Mouse (Mus musculus): Measurements from ENCODE around the gene Fubp3. TPM values are rescaled to one million over a fixed set of nuclear protein-coding genes. Genes with fewer than 3 reads are reported as not detected.

Gene Fubp3
- polyA plus RNA-seq, 1 experiment, result 23.6 TPM

- H3K27me3 ChIP-seq (replicated peaks; ENCODE audit: control insufficient read depth, insufficient read depth, low read length), result no peaks in the 10 kb centered on the region
- H3K4me3 ChIP-seq (ENCODE audit: insufficient read depth, low read depth, low read length), result no peak overlapping the region
- DNase-seq, result no peak
- H3K4me1 ChIP-seq (ENCODE audit: control insufficient read depth, insufficient read depth, low read length), result no peaks in the 10 kb centered on the region
- H3K27ac ChIP-seq (ENCODE audit: insufficient read depth, low read depth, low read length), result no peak overlapping the region
- no peak for TF ChIP-seq CTCF (conservative IDR thresholded peaks at IDR 0.05; ENCODE audit: insufficient read depth, insufficient read length, low read depth, low read length)
- TF ChIP-seq POLR2A (IDR thresholded peaks at IDR 0.05; ENCODE audit: low read depth, low read length), result no peak
- peaks cover 1% of the 10 kb centered on the region; the same call in 1 of the 2 replicates for H3K36me3 ChIP-seq (ENCODE audit: control insufficient read depth, insufficient read depth, low read length)
- 84% methylated on average over 14 of the region's 14 CpGs for WGBS
Observed at GRCm38 (mm10) chr2:31618484-31619161, 46.2 kb downstream of the Fubp3 start.

GRCm38 (mm10) chr2:31619208-31619607 is 46.8 kb downstream of the Fubp3 start:
- Histone ChIP-seq H3K4me3 (ENCODE audit: insufficient read depth, low read depth, low read length) (no peak overlapping the region), H3K27me3 (replicated peaks; ENCODE audit: control insufficient read depth, insufficient read depth, low read length) (no peaks in the 10 kb centered on the region), H3K36me3 (ENCODE audit: control insufficient read depth, insufficient read depth, low read length) (peaks cover 1% of the 10 kb centered on the region; the same call in 1 of the 2 replicates), H3K27ac (ENCODE audit: insufficient read depth, low read depth, low read length) (no peak overlapping the region), H3K4me1 (ENCODE audit: control insufficient read depth, insufficient read depth, low read length) (no peaks in the 10 kb centered on the region)
- 86% methylated on average over 6 of the region's 6 CpGs for WGBS
- no peak for TF ChIP-seq POLR2A (IDR thresholded peaks at IDR 0.05; ENCODE audit: low read depth, low read length)
- TF ChIP-seq CTCF (conservative IDR thresholded peaks at IDR 0.05; ENCODE audit: insufficient read depth, insufficient read length, low read depth, low read length), result no peak
- no peak for DNase-seq

- Histone ChIP-seq H3K27ac (ENCODE audit: insufficient read depth, low read depth, low read length) (no peak overlapping the region), H3K36me3 (ENCODE audit: control insufficient read depth, insufficient read depth, low read length) (no peaks in the 10 kb centered on the region), H3K4me1 (ENCODE audit: control insufficient read depth, insufficient read depth, low read length) (0 out of 2 replicates have a peak, but pooled peaks cover 3% of the 10 kb centered on the region), H3K4me3 (ENCODE audit: insufficient read depth, low read depth, low read length) (no peak overlapping the region), H3K27me3 (replicated peaks; ENCODE audit: control insufficient read depth, insufficient read depth, low read length) (peaks cover 11% of the 10 kb centered on the region)
- DNase-seq, result no peak
- no peak for TF ChIP-seq CTCF (conservative IDR thresholded peaks at IDR 0.05; ENCODE audit: insufficient read depth, insufficient read length, low read depth, low read length)
- no peak for TF ChIP-seq POLR2A (IDR thresholded peaks at IDR 0.05; ENCODE audit: low read depth, low read length)
- WGBS, result 53% methylated on average over 3 of the region's 3 CpGs
Observed at GRCm38 (mm10) chr2:31633531-31633930, 61.1 kb downstream of the Fubp3 start.

- 0 out of 2 replicates have a peak, but pooled peaks cover 3% of the 10 kb centered on the region for H3K4me1 ChIP-seq (ENCODE audit: control insufficient read depth, insufficient read depth, low read length)
- H3K36me3 ChIP-seq (ENCODE audit: control insufficient read depth, insufficient read depth, low read length), result no peaks in the 10 kb centered on the region
- no peak overlapping the region for H3K27ac ChIP-seq (ENCODE audit: insufficient read depth, low read depth, low read length)
- peaks cover 15% of the 10 kb centered on the region for H3K27me3 ChIP-seq (replicated peaks; ENCODE audit: control insufficient read depth, insufficient read depth, low read length)
- no peak for DNase-seq
- H3K4me3 ChIP-seq (ENCODE audit: insufficient read depth, low read depth, low read length), result no peak overlapping the region
- WGBS, result 1% methylated on average over 52 of the region's 52 CpGs
- TF ChIP-seq POLR2A (IDR thresholded peaks at IDR 0.05; ENCODE audit: low read depth, low read length) (no peak), CTCF (conservative IDR thresholded peaks at IDR 0.05; ENCODE audit: insufficient read depth, insufficient read length, low read depth, low read length) (no peak)
Observed at GRCm38 (mm10) chr2:31635281-31636137, 63.1 kb downstream of the Fubp3 start.

GRCm38 (mm10) chr2:31636138-31636741 is 63.8 kb downstream of the Fubp3 start:
- H3K4me1 ChIP-seq (ENCODE audit: control insufficient read depth, insufficient read depth, low read length), result 0 out of 2 replicates have a peak, but pooled peaks cover 3% of the 10 kb centered on the region
- DNase-seq, result no peak

GRCm38 (mm10) chr2:31636742-31637141 is 64.3 kb downstream of the Fubp3 start:
- Histone ChIP-seq H3K4me3 (ENCODE audit: insufficient read depth, low read depth, low read length) (no peak overlapping the region), H3K36me3 (ENCODE audit: control insufficient read depth, insufficient read depth, low read length) (no peaks in the 10 kb centered on the region), H3K27me3 (replicated peaks; ENCODE audit: control insufficient read depth, insufficient read depth, low read length) (peaks cover 15% of the 10 kb centered on the region), H3K4me1 (ENCODE audit: control insufficient read depth, insufficient read depth, low read length) (0 out of 2 replicates have a peak, but pooled peaks cover 3% of the 10 kb centered on the region), H3K27ac (ENCODE audit: insufficient read depth, low read depth, low read length) (no peak overlapping the region)
- DNase-seq, result no peak
- TF ChIP-seq CTCF (conservative IDR thresholded peaks at IDR 0.05; ENCODE audit: insufficient read depth, insufficient read length, low read depth, low read length) (no peak), POLR2A (IDR thresholded peaks at IDR 0.05; ENCODE audit: low read depth, low read length) (no peak)
- 4% methylated on average over 34 of the region's 35 CpGs for WGBS

More at GRCm38 (mm10) chr2:31636138-31636741, 63.8 kb downstream of the Fubp3 start:
- Histone ChIP-seq H3K27ac (ENCODE audit: insufficient read depth, low read depth, low read length) (no peak overlapping the region), H3K27me3 (replicated peaks; ENCODE audit: control insufficient read depth, insufficient read depth, low read length) (peaks cover 15% of the 10 kb centered on the region), H3K36me3 (ENCODE audit: control insufficient read depth, insufficient read depth, low read length) (no peaks in the 10 kb centered on the region), H3K4me3 (ENCODE audit: insufficient read depth, low read depth, low read length) (no peak overlapping the region)
- no peak for TF ChIP-seq POLR2A (IDR thresholded peaks at IDR 0.05; ENCODE audit: low read depth, low read length)
- TF ChIP-seq CTCF (conservative IDR thresholded peaks at IDR 0.05; ENCODE audit: insufficient read depth, insufficient read length, low read depth, low read length), result no peak
- 1% methylated on average over 48 of the region's 48 CpGs for WGBS

All from kidney, adult 2 months (tissue).